Mouse (Mus musculus): ENCODE data around the gene Chuk. TPM values are rescaled to one million over a fixed set of nuclear protein-coding genes. Genes with fewer than 3 reads are reported as not detected.

Chuk gene
- total RNA-seq, 1 experiment, result 57.4 TPM

DNA sequence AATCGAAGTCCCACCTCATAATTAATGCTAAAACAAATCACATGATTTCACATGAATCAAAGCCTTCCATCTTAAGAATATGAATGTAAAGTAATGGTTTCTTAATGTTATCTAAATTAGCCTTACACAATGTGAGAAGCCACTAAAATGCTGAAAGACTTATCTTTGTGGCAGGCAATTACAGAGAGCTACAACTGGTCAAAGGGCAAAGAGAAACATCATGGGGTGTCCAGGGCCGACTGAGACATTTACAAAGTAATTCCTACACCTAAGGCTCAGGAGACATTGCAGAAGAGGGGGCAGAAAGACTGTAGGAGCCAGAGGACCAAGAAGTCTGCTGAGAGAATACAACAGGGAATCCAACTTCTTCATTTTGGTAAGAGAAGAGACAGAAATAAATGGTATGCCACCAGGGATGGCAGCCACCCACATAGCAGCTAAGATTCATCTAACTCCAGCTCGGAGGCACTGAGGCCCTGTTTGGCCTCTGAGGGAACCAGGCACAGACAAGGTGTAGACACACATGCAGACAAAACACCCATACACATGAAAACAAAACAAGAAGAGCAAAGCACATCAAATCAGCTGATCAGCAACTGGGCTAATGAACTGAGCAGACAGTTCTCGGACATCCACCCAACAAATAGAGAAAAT, 52.0 kb downstream of the Chuk start:
- Histone ChIP-seq H3K9ac (ENCODE audit: insufficient read depth, low read depth, low read length, poor library complexity, severe bottlenecking) (no peak overlapping the region), H3K27ac (ENCODE audit: insufficient read depth, low read depth, low read length, poor library complexity, severe bottlenecking) (no peak overlapping the region), H3K36me3 (ENCODE audit: control insufficient read depth, insufficient read depth, low read length, poor library complexity, severe bottlenecking) (peaks cover 2% of the 10 kb centered on the region; the same call in 1 of the 2 replicates), H3K9me3 (ENCODE audit: control insufficient read depth, insufficient read depth, low read depth, low read length) (no peaks in the 10 kb centered on the region), H3K4me1 (ENCODE audit: control insufficient read depth in 2 of 2, insufficient read depth in 2 of 2, low read length in 2 of 2, poor library complexity in 1 of 2) (peaks cover 2 to 5% of the 10 kb centered on the region in 2 experiments; a peak in 3 of 4 replicates), H3K4me3 (ENCODE audit: insufficient read depth in 1 of 2, low read depth in 1 of 2, low read length in 2 of 2, poor library complexity in 1 of 2, severe bottlenecking in 1 of 2) (no peak overlapping the region)
- no peak for DNase-seq (ENCODE audit: low read depth, low spot score)
- TF ChIP-seq ZC3H11A (IDR thresholded peaks at IDR 0.05; ENCODE audit: borderline replicate concordance, low read depth, low read length) (no peak), HCFC1 (IDR thresholded peaks at IDR 0.05; ENCODE audit: borderline replicate concordance, insufficient read depth, low read length) (no peak), MAFK (IDR thresholded peaks at IDR 0.05; ENCODE audit: insufficient read depth, low read depth, low read length) (no peak), ZNF384 (IDR thresholded peaks at IDR 0.05; ENCODE audit: low read depth, low read length) (no peak), CHD2 (IDR thresholded peaks at IDR 0.05; ENCODE audit: low read depth, low read length) (no peak)
- in situ Hi-C loops (cut with MboI; ENCODE audit: low sequenced_read_pairs in 2 of 2, unreplicated experiment in 2 of 2), result no loop called here

DNA sequence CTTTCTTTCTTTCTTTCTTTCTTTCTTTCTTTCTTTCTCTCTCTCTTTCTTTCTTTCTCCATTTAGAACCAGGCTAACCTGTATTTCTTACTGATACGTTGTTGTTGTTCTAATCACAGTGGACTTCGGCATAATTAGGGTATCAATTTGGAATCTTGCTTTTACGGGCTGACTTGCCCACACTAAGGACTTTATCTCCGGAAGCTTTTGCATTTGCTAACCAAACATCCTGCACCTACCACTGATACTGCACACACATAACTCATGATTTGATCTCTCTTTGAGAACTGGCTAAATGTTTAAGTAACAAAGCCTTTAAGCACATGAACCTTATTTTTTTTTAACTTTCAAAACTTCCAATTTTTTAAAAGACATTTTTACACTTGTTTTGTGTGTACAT, 56.9 kb downstream of the Chuk start:
- TF ChIP-seq HCFC1 (IDR thresholded peaks at IDR 0.05; ENCODE audit: borderline replicate concordance, insufficient read depth, low read length), result no peak
- H3K9me3 ChIP-seq (ENCODE audit: control insufficient read depth, insufficient read depth, low read depth, low read length), result no peaks in the 10 kb centered on the region
- H3K9ac ChIP-seq (ENCODE audit: insufficient read depth, low read depth, low read length, poor library complexity, severe bottlenecking), result no peak overlapping the region
- no peak overlapping the region for H3K4me3 ChIP-seq (ENCODE audit: insufficient read depth in 1 of 2, low read depth in 1 of 2, low read length in 2 of 2, poor library complexity in 1 of 2, severe bottlenecking in 1 of 2)
- H3K36me3 ChIP-seq (ENCODE audit: control insufficient read depth, insufficient read depth, low read length, poor library complexity, severe bottlenecking), result peaks cover 4% of the 10 kb centered on the region; the same call in 1 of the 2 replicates
- in situ Hi-C loops (cut with MboI; ENCODE audit: low sequenced_read_pairs in 2 of 2, unreplicated experiment in 2 of 2), result no loop called here
- H3K27ac ChIP-seq (ENCODE audit: insufficient read depth, low read depth, low read length, poor library complexity, severe bottlenecking), result no peak overlapping the region
- no peak for DNase-seq (ENCODE audit: low read depth, low spot score)
- peaks cover 4 to 11% of the 10 kb centered on the region in 2 experiments; a peak in 3 of 4 replicates for H3K4me1 ChIP-seq (ENCODE audit: control insufficient read depth in 2 of 2, insufficient read depth in 2 of 2, low read length in 2 of 2, poor library complexity in 1 of 2)

GRCm38 (mm10) chr19:44049282-44049681, 58.0 kb downstream of the Chuk start:
- TF ChIP-seq MAFK (IDR thresholded peaks at IDR 0.05; ENCODE audit: insufficient read depth, low read depth, low read length) (no peak), CHD2 (IDR thresholded peaks at IDR 0.05; ENCODE audit: low read depth, low read length) (0 out of 2 replicates have a peak, but pooled peaks have one; percentile 42)
- in situ Hi-C loops (cut with MboI; ENCODE audit: low sequenced_read_pairs in 2 of 2, unreplicated experiment in 2 of 2), result no loop called here
- DNase-seq (ENCODE audit: low read depth, low spot score), result peak; percentile 83
- H3K27ac ChIP-seq (ENCODE audit: insufficient read depth, low read depth, low read length, poor library complexity, severe bottlenecking), result peak overlapping the region; percentile 38; the same call in 1 of the 2 replicates
- peaks cover 4% of the 10 kb centered on the region for H3K36me3 ChIP-seq (ENCODE audit: control insufficient read depth, insufficient read depth, low read length, poor library complexity, severe bottlenecking)
- H3K4me3 ChIP-seq (ENCODE audit: insufficient read depth in 1 of 2, low read depth in 1 of 2, low read length in 2 of 2, poor library complexity in 1 of 2, severe bottlenecking in 1 of 2), result peak overlapping the region in 1 of 2 experiments; percentile 24; a peak in 2 of 4 replicates
- no peak overlapping the region for H3K9ac ChIP-seq (ENCODE audit: insufficient read depth, low read depth, low read length, poor library complexity, severe bottlenecking)
- no peaks in the 10 kb centered on the region for H3K9me3 ChIP-seq (ENCODE audit: control insufficient read depth, insufficient read depth, low read depth, low read length)
- peaks cover 4 to 11% of the 10 kb centered on the region in 2 experiments; a peak in 3 of 4 replicates for H3K4me1 ChIP-seq (ENCODE audit: control insufficient read depth in 2 of 2, insufficient read depth in 2 of 2, low read length in 2 of 2, poor library complexity in 1 of 2)

- no peak for DNase-seq (ENCODE audit: low read depth, low spot score)
- Histone ChIP-seq H3K36me3 (ENCODE audit: control insufficient read depth, insufficient read depth, low read length, poor library complexity, severe bottlenecking) (peaks cover 2% of the 10 kb centered on the region), H3K9me3 (ENCODE audit: control insufficient read depth, insufficient read depth, low read depth, low read length) (no peaks in the 10 kb centered on the region), H3K9ac (ENCODE audit: insufficient read depth, low read depth, low read length, poor library complexity, severe bottlenecking) (no peak overlapping the region), H3K4me1 (ENCODE audit: control insufficient read depth in 2 of 2, insufficient read depth in 2 of 2, low read length in 2 of 2, poor library complexity in 1 of 2) (peaks cover 1 to 10% of the 10 kb centered on the region in 2 experiments; a peak in 3 of 4 replicates), H3K27ac (ENCODE audit: insufficient read depth, low read depth, low read length, poor library complexity, severe bottlenecking) (no peak overlapping the region), H3K4me3 (ENCODE audit: insufficient read depth in 1 of 2, low read depth in 1 of 2, low read length in 2 of 2, poor library complexity in 1 of 2, severe bottlenecking in 1 of 2) (no peak overlapping the region)
- TF ChIP-seq HCFC1 (IDR thresholded peaks at IDR 0.05; ENCODE audit: borderline replicate concordance, insufficient read depth, low read length) (no peak), CHD2 (IDR thresholded peaks at IDR 0.05; ENCODE audit: low read depth, low read length) (no peak), ZNF384 (IDR thresholded peaks at IDR 0.05; ENCODE audit: low read depth, low read length) (no peak), ZC3H11A (IDR thresholded peaks at IDR 0.05; ENCODE audit: borderline replicate concordance, low read depth, low read length) (no peak), MAFK (IDR thresholded peaks at IDR 0.05; ENCODE audit: insufficient read depth, low read depth, low read length) (no peak)
- in situ Hi-C loops (cut with MboI; ENCODE audit: low sequenced_read_pairs in 2 of 2, unreplicated experiment in 2 of 2), result no loop called here
These were observed 61.4 kb downstream of the Chuk start for GRCm38 (mm10) chr19:44045847-44046246.

- Histone ChIP-seq H3K9me3 (ENCODE audit: control insufficient read depth, insufficient read depth, low read depth, low read length) (no peaks in the 10 kb centered on the region), H3K9ac (ENCODE audit: insufficient read depth, low read depth, low read length, poor library complexity, severe bottlenecking) (no peak overlapping the region), H3K36me3 (ENCODE audit: control insufficient read depth, insufficient read depth, low read length, poor library complexity, severe bottlenecking) (peaks cover 7% of the 10 kb centered on the region), H3K4me1 (ENCODE audit: control insufficient read depth in 2 of 2, insufficient read depth in 2 of 2, low read length in 2 of 2, poor library complexity in 1 of 2) (no peaks in the 10 kb centered on the region), H3K4me3 (ENCODE audit: insufficient read depth in 1 of 2, low read depth in 1 of 2, low read length in 2 of 2, poor library complexity in 1 of 2, severe bottlenecking in 1 of 2) (no peak overlapping the region), H3K27ac (ENCODE audit: insufficient read depth, low read depth, low read length, poor library complexity, severe bottlenecking) (no peak overlapping the region)
- in situ Hi-C loops (cut with MboI; ENCODE audit: low sequenced_read_pairs in 2 of 2, unreplicated experiment in 2 of 2), result no loop called here
- DNase-seq (ENCODE audit: low read depth, low spot score), result no peak
- TF ChIP-seq MAFK (IDR thresholded peaks at IDR 0.05; ENCODE audit: insufficient read depth, low read depth, low read length) (no peak), CHD2 (IDR thresholded peaks at IDR 0.05; ENCODE audit: low read depth, low read length) (no peak), HCFC1 (IDR thresholded peaks at IDR 0.05; ENCODE audit: borderline replicate concordance, insufficient read depth, low read length) (no peak), ZNF384 (IDR thresholded peaks at IDR 0.05; ENCODE audit: low read depth, low read length) (no peak), ZC3H11A (IDR thresholded peaks at IDR 0.05; ENCODE audit: borderline replicate concordance, low read depth, low read length) (no peak)
These were observed 65.2 kb downstream of the Chuk start for GRCm38 (mm10) chr19:44042121-44042520.
